Mouse (Mus musculus) CH12.LX (cell line): ENCODE data around the gene Aunip. TPM values are rescaled to one million over a fixed set of nuclear protein-coding genes. Genes with fewer than 3 reads are reported as not detected.
"Not testable (repeated sequence)": the region's sequence is repeated elsewhere in the genome, so short reads cannot be mapped to it uniquely, and the experiment has no call there.

Experiments used
- DNase-seq: peaks from one replicate; pipeline ENCODE4 v3.0.0-alpha.2; 2013; ENCODE audit errors: extremely low read depth
- H3K27ac ChIP-seq: 2 replicates; pipeline ENCODE4 v1.5.1; 2012; ENCODE audit warnings: low read depth, mild to moderate bottlenecking, control low read depth, moderate library complexity; ENCODE audit not compliant: insufficient read depth
- H3K27me3 ChIP-seq: replicated peaks from 2 replicates; pipeline ENCODE3; 2012; ENCODE audit warnings: inconsistent platforms
- H3K36me3 ChIP-seq, 2 experiments: replicated peaks in 1 of 2; 2 replicates each; pipeline versions ENCODE3 to v1.6.1; 2012; ENCODE audit warnings: inconsistent platforms in 1 of 2, low read length in 1 of 2, mild to moderate bottlenecking in 1 of 2, mixed read lengths in 1 of 2, moderate library complexity in 1 of 2; ENCODE audit not compliant: control insufficient read depth in 1 of 2, insufficient read depth in 1 of 2
- H3K4me1 ChIP-seq, 2 experiments: 2 replicates each; pipeline ENCODE4 v1.6.1; 2012; ENCODE audit warnings: inconsistent platforms in 1 of 2, moderate library complexity in 1 of 2; ENCODE audit not compliant: insufficient read depth in 2 of 2, control insufficient read depth in 1 of 2
- H3K4me2 ChIP-seq: 2 replicates; pipeline ENCODE4 v1.6.1; 2012; ENCODE audit warnings: low read depth, mild to moderate bottlenecking, control low read depth; ENCODE audit not compliant: poor library complexity, insufficient read depth, severe bottlenecking
- H3K4me3 ChIP-seq, 3 experiments: fragments of 150-350 bp in 1 of 3; sonication (generic) in 1 of 3; replicated peaks in 1 of 3; 2 replicates each; pipeline versions ENCODE3 to v1.5.1; 2011 to 2012; ENCODE audit warnings: low read depth in 2 of 3, low read length in 2 of 3, mild to moderate bottlenecking in 2 of 3, moderate library complexity in 2 of 3, control low read depth in 1 of 3, improper control_type of control experiment in 1 of 3, inconsistent platforms in 1 of 3, mixed read lengths in 1 of 3; ENCODE audit not compliant: poor library complexity in 1 of 3
- H3K79me2 ChIP-seq: replicated peaks from 2 replicates; pipeline ENCODE4 v1.6.1; 2012; ENCODE audit warnings: mild to moderate bottlenecking, moderate library complexity; ENCODE audit not compliant: control insufficient read depth, poor library complexity, insufficient read depth, severe bottlenecking; ENCODE audit errors: extremely low read depth
- H3K9ac ChIP-seq: 2 replicates; pipeline ENCODE4 v1.6.1; 2012; ENCODE audit warnings: low read depth, mild to moderate bottlenecking, control low read depth, moderate library complexity; ENCODE audit not compliant: insufficient read depth
- H3K9me3 ChIP-seq: replicated peaks from 2 replicates; pipeline ENCODE3; 2012; ENCODE audit warnings: low read length, inconsistent platforms, mixed read lengths
- CHD1 ChIP-seq: IDR thresholded peaks from 2 replicates; pipeline ENCODE4 v1.6.1; 2012; ENCODE audit warnings: low read depth, low read length, improper control_type of control experiment, inconsistent platforms
- E2F4 ChIP-seq: IDR thresholded peaks from 2 replicates; pipeline ENCODE4 v1.6.1; 2011; ENCODE audit warnings: low read depth, low read length, improper control_type of control experiment; ENCODE audit not compliant: insufficient replicate concordance
- ELF1 ChIP-seq: IDR thresholded peaks from 2 replicates; pipeline ENCODE4 v1.6.1; 2014; ENCODE audit warnings: low read depth, mild to moderate bottlenecking, inconsistent platforms, low read length, improper control_type of control experiment
- EP300 ChIP-seq: IDR thresholded peaks from 2 replicates; pipeline ENCODE4 v1.6.1; 2011; ENCODE audit warnings: low read length, improper control_type of control experiment
- ETS1 ChIP-seq: conservative IDR thresholded peaks from 2 replicates; pipeline ENCODE4 v1.6.1; 2012; ENCODE audit warnings: low read depth, mild to moderate bottlenecking, inconsistent platforms, low read length, improper control_type of control experiment, moderate library complexity
- MAX ChIP-seq: IDR thresholded peaks from 2 replicates; pipeline ENCODE4 v1.6.1; 2011; ENCODE audit warnings: low read length, improper control_type of control experiment
- MAZ ChIP-seq: IDR thresholded peaks from 2 replicates; pipeline ENCODE4 v1.6.1; 2012; ENCODE audit warnings: low read depth, mild to moderate bottlenecking, inconsistent platforms, low read length, improper control_type of control experiment, moderate library complexity
- MEF2A ChIP-seq: IDR thresholded peaks from 2 replicates; pipeline ENCODE4 v1.6.1; 2014; ENCODE audit warnings: low read depth, mild to moderate bottlenecking, inconsistent platforms, low read length, improper control_type of control experiment, borderline replicate concordance
- NRF1 ChIP-seq: IDR thresholded peaks from 2 replicates; pipeline ENCODE4 v1.6.1; 2014; ENCODE audit warnings: low read depth, mild to moderate bottlenecking, inconsistent platforms, low read length, improper control_type of control experiment, moderate library complexity
- RAD21 ChIP-seq: IDR thresholded peaks from 2 replicates; pipeline ENCODE4 v1.6.1; 2011; ENCODE audit warnings: low read depth, mild to moderate bottlenecking, low read length, improper control_type of control experiment, moderate library complexity
- SIN3A ChIP-seq: IDR thresholded peaks from 2 replicates; pipeline ENCODE4 v1.6.1; 2012; ENCODE audit warnings: low read length, improper control_type of control experiment, inconsistent platforms
- USF2 ChIP-seq: conservative IDR thresholded peaks from 2 replicates; pipeline ENCODE4 v1.6.1; 2011; ENCODE audit warnings: low read depth, low read length, improper control_type of control experiment
- ZC3H11A ChIP-seq: IDR thresholded peaks from 2 replicates; pipeline ENCODE4 v1.6.1; 2012; ENCODE audit warnings: low read depth, mild to moderate bottlenecking, inconsistent platforms, low read length, improper control_type of control experiment
- ZKSCAN1 ChIP-seq: IDR thresholded peaks from 2 replicates; pipeline ENCODE4 v1.6.1; 2012; ENCODE audit warnings: low read depth, inconsistent platforms, low read length, improper control_type of control experiment, borderline replicate concordance
- dilution Hi-C: fragments of 300-500 bp; cut with MboI; formaldehyde crosslinking; loops from 2 replicates; pipeline ENCODE4 v1.14.3; 2020; ENCODE audit warnings: low sequenced_read_pairs; ENCODE audit not compliant: extremely low pct_unique_long_range_greater_than_20kb, extremely low pct_ligation_motif_present
- in situ Hi-C: fragments of 300-500 bp; cut with MboI; formaldehyde crosslinking; loops from 3 replicates; pipeline ENCODE4 v1.14.3; 2019; ENCODE audit warnings: low sequenced_read_pairs, low pct_ligation_motif_present, low pct_unique_long_range_greater_than_20kb, mixed read lengths
- polyA plus RNA-seq: library from polyadenylated mRNA; unstranded; fragments of >175 nt; gene quantifications from 2 replicates; pipeline ENCODE4 v1.2.1, GENCODE M21; 2012; ENCODE audit warnings: low read depth; ENCODE audit not compliant: insufficient read length
- total RNA-seq, 2 experiments: library from RNA; depleted of rRNA; stranded (reverse); fragments of 300-350 nt in 1 of 2; fragments of >200 nt in 1 of 2; gene quantifications; 2 replicates each; pipeline ENCODE4 v1.2.3; 2012 to 2014

The Aunip gene
- total and polyA plus RNA-seq, 3 experiments = 11.5 to 14.9 (median 11.7) TPM

- Histone ChIP-seq H3K4me1 (peaks cover 0 to 4% of the 10 kb centered on the region in 2 experiments; a peak in 1 of 4 replicates), H3K4me2 (no peak overlapping the region), H3K36me3 (no peaks in the 10 kb centered on the region), H3K79me2 (no peaks in the 10 kb centered on the region), H3K27me3 (peaks cover 28% of the 10 kb centered on the region), H3K9me3 (peaks cover 6% of the 10 kb centered on the region), H3K27ac (no peak overlapping the region), H3K4me3 (no peak overlapping the region), H3K9ac (no peak overlapping the region)
- dilution Hi-C loops (no loop called here), in situ Hi-C loops (loop anchor here (25.0 kb wide), 1 partner anchor 228 kb away; the partner anchor contains the start of gene Grrp1)
- DNase-seq = no peak
- TF ChIP-seq E2F4 (no peak), EP300 (no peak), CHD1 (no peak), ELF1 (no peak), MAZ (no peak), SIN3A (no peak), USF2 (no peak), ZC3H11A (no peak)
Measured at GRCm38 (mm10) chr4:134489986-134490665, 20.7 kb upstream of the Aunip start.

GRCm38 (mm10) chr4:134491716-134492115, 19.1 kb upstream of the Aunip start:
- TF ChIP-seq ZKSCAN1 (no peak), MAX (no peak), RAD21 (no peak), NRF1 (no peak), MEF2A (no peak), ETS1 (no peak)
- no peak overlapping the region for H3K9ac ChIP-seq
- no peaks in the 10 kb centered on the region for H3K79me2 ChIP-seq
- H3K4me1 ChIP-seq = peaks cover 0 to 8% of the 10 kb centered on the region in 2 experiments; a peak in 2 of 4 replicates
- H3K9me3 ChIP-seq = peaks cover 6% of the 10 kb centered on the region
- H3K27me3 ChIP-seq = peaks cover 38% of the 10 kb centered on the region
- no peaks in the 10 kb centered on the region for H3K36me3 ChIP-seq
- H3K4me3 ChIP-seq = no peak overlapping the region
- DNase-seq = no peak
- H3K27ac ChIP-seq = no peak overlapping the region
- no peak overlapping the region for H3K4me2 ChIP-seq
- dilution Hi-C loops = no loop called here
- in situ Hi-C loops = loop anchor here (25.0 kb wide), 1 partner anchor 229 kb away; the partner anchor contains the start of gene Grrp1

- peaks cover 52% of the 10 kb centered on the region for H3K27me3 ChIP-seq
- DNase-seq, H3K4me3 ChIP-seq, H3K79me2 ChIP-seq, H3K36me3 ChIP-seq, H3K9me3 ChIP-seq, H3K9ac ChIP-seq, H3K27ac ChIP-seq, dilution Hi-C loops, H3K4me2 ChIP-seq, H3K4me1 ChIP-seq: not testable (repeated sequence)
- in situ Hi-C loops = loop anchor here (25.0 kb wide), 1 partner anchor 232 kb away; the partner anchor contains the start of gene Grrp1
Measured at GRCm38 (mm10) chr4:134494161-134494560, 16.6 kb upstream of the Aunip start.
